Mouse (Mus musculus) olfactory bulb, adult 2 months (tissue): ENCODE data around the gene Lrrn4cl.
"Not testable (repeated sequence)": the region's sequence is repeated elsewhere in the genome, so short reads cannot be mapped to it uniquely, and the experiment has no call there.

Source experiments
- CTCF ChIP-seq: fragments of 200-500 bp; IDR thresholded peaks from 2 replicates; pipeline ENCODE4 v1.5.1; 2012; ENCODE audit warnings: low read depth, mild to moderate bottlenecking, low read length, moderate library complexity; ENCODE audit not compliant: insufficient read depth
- POLR2A ChIP-seq: fragments of 200-500 bp; IDR thresholded peaks from 2 replicates; pipeline ENCODE4 v1.6.1; 2012; ENCODE audit warnings: mild to moderate bottlenecking, low read depth, low read length, moderate library complexity; ENCODE audit not compliant: insufficient read depth

DNA sequence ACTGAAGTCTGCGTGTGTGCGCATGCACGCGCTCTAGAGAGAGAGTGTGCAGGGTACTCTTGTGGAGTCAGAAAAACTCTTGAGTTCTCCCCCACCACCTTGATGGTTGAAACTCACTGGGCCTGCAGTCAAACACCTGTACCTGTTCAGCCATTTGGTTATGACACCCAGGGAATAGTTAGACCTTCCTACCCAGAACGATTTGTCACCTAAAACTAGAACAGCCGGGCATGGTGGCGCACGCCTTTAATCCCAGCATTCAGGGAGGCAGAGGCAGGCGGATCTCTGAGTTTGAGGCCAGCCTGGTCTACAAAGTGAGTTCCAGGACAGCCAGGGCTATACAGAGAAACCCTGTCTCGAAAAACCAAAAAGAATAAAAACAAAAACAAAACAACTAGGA lies 14.2 kb upstream of the Lrrn4cl start:
- not testable (repeated sequence) for TF ChIP-seq CTCF, POLR2A
